Mouse (Mus musculus): ENCODE data around the gene Tbc1d8b.

Tbc1d8b gene

GRCm38 (mm10) chrX:139780988-139781387 is 96.2 kb downstream of the Tbc1d8b start:
- no peak for DNase-seq (ENCODE audit: low spot score)

GRCm38 (mm10) chrX:139781563-139781962 is 96.8 kb downstream of the Tbc1d8b start:
- DNase-seq (ENCODE audit: low spot score): no peak

DNA sequence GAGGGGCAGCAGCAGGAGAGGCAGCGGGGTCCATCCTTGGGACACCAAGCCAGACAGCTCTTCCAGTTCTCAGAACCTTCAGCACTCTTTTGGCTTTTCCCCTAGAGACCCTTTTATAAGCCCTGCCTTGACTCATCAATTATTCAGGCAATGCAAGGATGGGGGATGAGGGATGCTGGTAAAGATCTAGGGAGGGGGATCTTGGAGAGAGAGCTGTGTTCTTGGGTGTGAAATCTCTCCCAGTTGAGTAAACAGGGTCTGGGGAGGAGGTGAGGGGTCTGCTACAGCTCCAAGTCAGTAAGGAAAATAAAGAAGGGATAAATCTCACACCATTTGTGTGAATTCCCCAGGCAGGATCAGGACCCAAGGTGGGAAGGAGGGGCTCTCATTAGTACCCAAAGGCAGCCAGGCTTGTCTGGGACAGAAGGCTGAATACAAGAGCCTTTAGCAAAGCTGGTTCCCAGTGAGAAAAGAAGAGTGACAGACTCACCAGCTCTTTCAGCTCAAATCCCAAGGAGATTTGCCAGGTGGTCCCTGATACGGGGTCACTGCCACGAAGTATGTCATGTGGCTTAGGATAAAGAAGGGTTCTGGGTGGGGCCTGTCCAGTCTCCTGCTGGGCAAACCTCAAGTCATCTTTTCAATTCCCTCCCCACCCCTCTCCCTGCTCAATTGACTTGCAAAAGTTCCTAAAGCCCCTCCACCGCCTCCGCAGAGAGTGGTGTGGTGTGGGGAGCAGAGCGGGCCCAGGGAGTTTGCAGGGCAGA is 97.7 kb downstream of the Tbc1d8b start, which contains the start of gene Ripply1:
Gene Ripply1 (minus strand): TSS at position 76 of the 767 bp plus-strand sequence.
- no peak for DNase-seq (ENCODE audit: low spot score)

DNA sequence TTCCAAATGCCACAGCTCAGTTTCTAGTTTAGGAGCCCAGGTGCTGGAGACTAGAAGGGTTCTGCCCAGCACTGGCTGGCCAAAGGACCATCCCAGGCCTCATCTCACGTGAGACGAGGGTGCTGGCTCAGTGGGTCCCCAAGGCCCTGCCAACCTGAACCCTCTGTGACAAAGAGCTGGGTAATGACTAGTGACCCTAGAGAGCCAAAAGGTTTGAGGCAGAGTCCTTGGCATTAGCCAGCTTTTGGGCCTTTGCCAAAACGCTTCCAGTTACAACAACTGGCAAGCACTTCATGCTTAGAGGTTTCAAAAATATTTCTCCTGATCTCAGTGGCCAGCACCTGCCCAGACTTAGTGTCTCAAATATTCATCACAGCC is 98.2 kb downstream of the Tbc1d8b start:
- peak; percentile 26 for DNase-seq (ENCODE audit: low spot score)

- DNase-seq (ENCODE audit: low spot score): peak; percentile 77
Measured at GRCm38 (mm10) chrX:139785764-139786163, 101.0 kb downstream of the Tbc1d8b start.

- DNase-seq (ENCODE audit: low spot score): no peak
Measured at GRCm38 (mm10) chrX:139794072-139794845, 109.5 kb downstream of the Tbc1d8b start.

- no peak for DNase-seq (ENCODE audit: low spot score)
Measured at GRCm38 (mm10) chrX:139796037-139796436, 111.2 kb downstream of the Tbc1d8b start.

DNA sequence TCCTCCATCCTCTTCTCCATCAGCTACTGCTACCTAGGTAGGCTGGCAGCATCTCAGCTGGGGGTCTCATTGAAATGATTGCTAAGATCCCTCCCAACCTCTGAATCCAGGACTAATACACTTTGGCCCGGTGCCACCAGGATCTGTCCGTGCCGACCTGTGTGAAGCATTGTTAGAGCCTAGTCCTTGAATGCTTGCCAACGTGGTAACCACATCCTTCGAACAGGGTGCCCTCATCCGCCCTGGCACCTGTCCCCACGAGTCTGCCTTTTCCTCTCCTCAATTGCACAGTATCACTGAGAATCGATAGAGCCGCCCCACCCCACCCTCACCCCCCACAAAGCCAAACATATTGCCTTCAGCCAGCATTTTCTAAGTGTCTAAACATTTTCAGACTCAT is 113.1 kb downstream of the Tbc1d8b start:
- DNase-seq (ENCODE audit: low spot score): no peak

DNA sequence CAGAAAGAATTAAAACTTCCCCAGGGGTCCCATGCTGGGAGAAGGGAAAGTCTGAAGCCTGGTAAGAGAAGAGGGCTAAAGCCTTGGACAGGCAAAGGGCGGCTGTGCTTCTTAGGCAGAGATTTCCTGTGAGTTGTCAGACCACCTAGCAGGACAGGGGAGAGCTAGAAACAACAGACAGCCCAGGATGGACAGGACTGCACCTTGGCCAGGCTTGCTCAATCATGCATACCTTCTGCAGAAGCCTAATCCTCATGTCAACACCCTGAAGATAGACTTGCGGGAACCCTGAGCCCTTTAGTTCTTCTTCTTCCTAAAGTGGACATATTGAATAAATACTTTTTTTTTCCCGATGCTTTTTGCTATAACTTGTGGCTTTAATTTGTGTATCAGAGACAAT is 115.2 kb downstream of the Tbc1d8b start:
- no peak for DNase-seq (ENCODE audit: low spot score)

GRCm38 (mm10) chrX:139800406-139800878 is 115.6 kb downstream of the Tbc1d8b start, which contains the start of gene Cldn2:
Gene Cldn2 (plus strand): TSS chrX:139800828.
- DNase-seq (ENCODE audit: low spot score): peak; percentile 41
